Mouse (Mus musculus) frontal cortex, postnatal 10 days (tissue): ENCODE results near the gene Moap1.

Experiments used
- DNase-seq, 2 experiments: peaks; one replicate each; pipeline ENCODE4 v3.0.0; 2022; ENCODE audit warnings: low spot score in 2 of 2, mixed read lengths in 1 of 2

The Moap1 gene

GRCm38 (mm10) chr12:102705906-102706640 is 37.4 kb downstream of the Moap1 start:
- no peak for DNase-seq

GRCm38 (mm10) chr12:102705216-102705871 is 38.1 kb downstream of the Moap1 start:
- peak; percentile 84 to 89 for DNase-seq

- peak; percentile 28 to 63 for DNase-seq
These were observed 38.8 kb downstream of the Moap1 start, which contains the start of gene Itpk1 for GRCm38 (mm10) chr12:102704457-102705198. Gene Itpk1, minus strand, starts transcription at chr12:102704930.

GRCm38 (mm10) chr12:102703921-102704408 is 39.5 kb downstream of the Moap1 start:
- peak in 1 of 2 experiments; percentile 20 for DNase-seq

- DNase-seq, result peak in 1 of 2 experiments; percentile 21
These were observed 40.0 kb downstream of the Moap1 start for GRCm38 (mm10) chr12:102703441-102703840.

GRCm38 (mm10) chr12:102703111-102703412 is 40.4 kb downstream of the Moap1 start:
- peak in 1 of 2 experiments; percentile 20 for DNase-seq

- DNase-seq, result peak in 1 of 2 experiments; percentile 73
These were observed 40.9 kb downstream of the Moap1 start for GRCm38 (mm10) chr12:102702356-102703110.

GRCm38 (mm10) chr12:102701691-102702207 is 41.7 kb downstream of the Moap1 start:
- no peak for DNase-seq

- no peak for DNase-seq
These were observed 43.0 kb downstream of the Moap1 start for GRCm38 (mm10) chr12:102700453-102700852.

- no peak for DNase-seq
These were observed 44.3 kb downstream of the Moap1 start for GRCm38 (mm10) chr12:102699156-102699555.

- DNase-seq, result no peak
These were observed 45.3 kb downstream of the Moap1 start for GRCm38 (mm10) chr12:102698089-102698684.

GRCm38 (mm10) chr12:102697381-102697780 is 46.1 kb downstream of the Moap1 start:
- DNase-seq, result no peak

- no peak for DNase-seq
These were observed 46.7 kb downstream of the Moap1 start for GRCm38 (mm10) chr12:102696635-102697354.

GRCm38 (mm10) chr12:102695369-102696239 is 47.9 kb downstream of the Moap1 start:
- peak; percentile 62 to 72 for DNase-seq
